In the genomic region with DNA sequence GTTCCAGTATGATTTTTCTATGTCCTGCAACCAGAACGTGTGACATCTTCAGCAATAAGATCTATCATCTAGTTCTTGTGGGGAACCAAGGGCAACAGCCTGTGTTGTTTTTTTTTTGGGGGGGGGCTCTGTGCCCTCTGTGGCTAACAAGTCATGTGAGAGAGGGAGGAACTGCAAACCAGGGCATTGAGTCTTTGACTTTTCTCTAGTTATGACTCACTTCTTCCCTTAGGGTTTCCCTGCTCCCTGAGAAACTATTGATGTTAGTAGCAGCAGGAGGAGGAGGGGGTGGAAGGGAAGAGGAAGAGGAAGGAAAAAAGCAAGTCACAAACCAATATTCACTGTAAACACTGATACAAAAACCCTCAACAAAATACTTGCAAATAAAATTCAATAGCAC, we compare ENCODE assay signal across 33 mouse cellular contexts. TPM values are rescaled to one million over a fixed set of nuclear protein-coding genes. Genes with fewer than 3 reads are reported as not detected.
DNase-seq lines count a peak whose midpoint lies in the region; TF ChIP-seq lines count a peak whose summit lies in the region.
"Had no signal": no experiment of that assay in that cellular context is flagged by ENCODE, and none has a peak within 500 bp of the region (broad histone marks: within the 10 kb centered on the region; RNA-seq: fewer than 3 reads in every experiment).

No protein-coding gene starts in this region.

- in situ Hi-C loops in CH12.LX (cut with MboI; ENCODE audit: low pct_ligation_motif_present, low pct_unique_long_range_greater_than_20kb, low sequenced_read_pairs) = no loop called here

- TF ChIP-seq EP300 in CH12.LX (IDR thresholded peaks at IDR 0.05; ENCODE audit: low read length) = 0 out of 2 replicates have a peak, but pooled peaks have one; percentile 26

- H3K9ac ChIP-seq in CH12.LX (ENCODE audit: insufficient read depth, low read depth) = no peak overlapping the region
- H3K9ac ChIP-seq: embryonic facial prominence, embryonic 13.5 days; embryonic facial prominence, embryonic 15.5 days; forebrain, embryonic 12.5 days had no signal

- H3K4me2 ChIP-seq in CH12.LX (ENCODE audit: insufficient read depth, low read depth, poor library complexity, severe bottlenecking) = no peak overlapping the region
- H3K4me2 ChIP-seq: embryonic facial prominence, embryonic 13.5 days; embryonic facial prominence, embryonic 15.5 days; forebrain, embryonic 12.5 days had no signal

- DNase-seq in 3T3-L1 (ENCODE audit: low read depth, low spot score) (peak; percentile 14), CH12.LX (ENCODE audit: extremely low read depth) (peak; percentile 27), MN1 (ENCODE audit: low spot score) (no peak)
- no peak for DNase-seq in left cerebral cortex, adult 8-10 months (ENCODE audit: low spot score in 2 of 2)
- DNase-seq in ovary, adult 18-20 months (ENCODE audit: low spot score) = no peak
- DNase-seq: adrenal gland, adult 8-10 months; adrenal gland, postnatal 14 days; adrenal gland, postnatal 36 days; B cell, adult 2 months; cerebellum, adult 11 months; cerebellum, adult 18-20 months; cerebellum, adult 8-10 months; cerebellum, adult 9-11 months; cerebellum, postnatal 14 days; cerebellum, postnatal 36 days; embryo, embryonic 11 days had no signal

- no peak for TF ChIP-seq POLR2A in CH12.LX (IDR thresholded peaks at IDR 0.05; ENCODE audit: low read depth, low read length)
- no peak for TF ChIP-seq POLR2A in bone marrow macrophage, adult 2 months (IDR thresholded peaks at IDR 0.05; ENCODE audit: borderline replicate concordance, low read depth, low read length)

- TF ChIP-seq CTCF in CH12.LX (conservative IDR thresholded peaks at IDR 0.05 in 1 of 2, IDR thresholded peaks at IDR 0.05 in 1 of 2; ENCODE audit: low read depth in 2 of 2, low read length in 2 of 2) = no peak
- TF ChIP-seq CTCF in bone marrow macrophage, adult 2 months (IDR thresholded peaks at IDR 0.05; ENCODE audit: low read depth, low read length) = no peak

- peaks cover 9% of the 10 kb centered on the region for H3K9me3 ChIP-seq in CH12.LX (replicated peaks; ENCODE audit: low read length)
- H3K9me3 ChIP-seq: embryonic facial prominence, embryonic 15.5 days had no signal

- dilution Hi-C loops in CH12.LX (cut with MboI; ENCODE audit: extremely low pct_ligation_motif_present, extremely low pct_unique_long_range_greater_than_20kb, low sequenced_read_pairs) = no loop called here

- TF ChIP-seq RAD21 in CH12.LX (IDR thresholded peaks at IDR 0.05; ENCODE audit: low read depth, low read length) = no peak

- WGBS in macrophage (ENCODE audit: missing documents) = 39% methylated on average over 1 of the region's 1 CpGs

- peaks cover 0 to 8% of the 10 kb centered on the region in 2 experiments; a peak in 2 of 4 replicates for H3K4me1 ChIP-seq in CH12.LX (ENCODE audit: control insufficient read depth in 1 of 2, insufficient read depth in 2 of 2)
- H3K4me1 ChIP-seq in bone marrow macrophage, adult 2 months (ENCODE audit: control insufficient read depth, insufficient read depth, low read length) = peaks cover 19% of the 10 kb centered on the region

- H3K79me2 ChIP-seq in CH12.LX (replicated peaks; ENCODE audit: control insufficient read depth, extremely low read depth, insufficient read depth, poor library complexity, severe bottlenecking) = no peaks in the 10 kb centered on the region
- no peaks in the 10 kb centered on the region for H3K79me2 ChIP-seq in macrophage (ENCODE audit: inconsistent target)

- H3K27me3 ChIP-seq in CH12.LX (replicated peaks) = no peaks in the 10 kb centered on the region
- H3K27me3 ChIP-seq: embryonic facial prominence, embryonic 13.5 days; embryonic facial prominence, embryonic 15.5 days; forebrain, embryonic 12.5 days; Patski had no signal

- H3K4me3 ChIP-seq in CH12.LX (replicated peaks in 1 of 3; ENCODE audit: low read depth in 2 of 3, low read length in 2 of 3, poor library complexity in 1 of 3) = no peak overlapping the region
- H3K4me3 ChIP-seq in bone marrow macrophage, adult 2 months (ENCODE audit: insufficient read depth, low read length) = no peak overlapping the region
- H3K4me3 ChIP-seq in macrophage (ENCODE audit: inconsistent target) = no peak overlapping the region
- H3K4me3 ChIP-seq: embryonic facial prominence, embryonic 13.5 days; embryonic facial prominence, embryonic 15.5 days; erythroblast, embryonic 14.5 days; forebrain, embryonic 10.5 days; forebrain, embryonic 12.5 days had no signal

- H3K27ac ChIP-seq in CH12.LX (ENCODE audit: insufficient read depth, low read depth) (no peak overlapping the region), macrophage (peak overlapping the region; percentile 10; the same call in 1 of the 2 replicates)
- peak overlapping the region; percentile 88 for H3K27ac ChIP-seq in bone marrow macrophage, adult 2 months (ENCODE audit: insufficient read depth, low read depth, low read length)
- H3K27ac ChIP-seq: embryonic facial prominence, embryonic 13.5 days; embryonic facial prominence, embryonic 15.5 days; forebrain, embryonic 10.5 days; forebrain, embryonic 12.5 days had no signal

- H3K36me3 ChIP-seq in CH12.LX (replicated peaks in 1 of 2; ENCODE audit: control insufficient read depth in 1 of 2, insufficient read depth in 1 of 2, low read length in 1 of 2) = no peaks in the 10 kb centered on the region
- no peaks in the 10 kb centered on the region for H3K36me3 ChIP-seq in macrophage (ENCODE audit: inconsistent target)
- H3K36me3 ChIP-seq: embryonic facial prominence, embryonic 13.5 days; embryonic facial prominence, embryonic 15.5 days; forebrain, embryonic 10.5 days; forebrain, embryonic 12.5 days; G1E had no signal

TF ChIP-seq in CH12.LX, 34 proteins besides CTCF, POLR2A, EP300 and RAD21 (continues in another document):
- TF ChIP-seq SMC3 (IDR thresholded peaks at IDR 0.05; ENCODE audit: low read depth, low read length) (no peak), ELF1 (IDR thresholded peaks at IDR 0.05; ENCODE audit: low read depth, low read length) (no peak), ETS1 (conservative IDR thresholded peaks at IDR 0.05; ENCODE audit: low read depth, low read length) (peak; percentile 38; the same call in 1 of the 2 replicates)

RNA-seq across cellular contexts. Expression of a gene that starts 5.4 kb away (rescaled TPM):
- total RNA-seq in CH12.LX (2012; rRNA removed) (0.42 TPM in 1 of 2 replicates, not detected in the other), CH12.LX (2014; rRNA removed) (not detected in 2 replicates)
- polyA plus RNA-seq in CH12.LX (2012; ENCODE audit: insufficient read length, low read depth) (not detected in 2 replicates), macrophage (2018) (1.9 to 4.4 TPM (median 3.0 TPM) in 3 replicates)
- 13.0 and 14.5 TPM in 2 replicates for polyA plus RNA-seq in bone marrow macrophage, adult 2 months (2012; ENCODE audit: insufficient read depth, insufficient read length, missing spikeins)
- total RNA-seq in macrophage (2018; cell fraction: chromatin; rRNA removed) = 1 to 10 TPM in 1 of 26 experiments, under 1 TPM in 3, not detected in 22; 0.43 to 1.5 (median 0.58) TPM
- total RNA-seq in macrophage (2018; cell fraction: cytosol; rRNA removed) = 1 to 10 TPM in 13 of 26 experiments, under 1 TPM in 11, not detected in 2; 0.10 to 3.0 (median 1.3) TPM
- total RNA-seq in macrophage (2018; cell fraction: nucleus; rRNA removed) = 1 to 10 TPM in 3 of 26 experiments, under 1 TPM in 6, not detected in 17; 0.35 to 1.7 (median 0.88) TPM
- 10 to 100 TPM; 13.7 to 20.6 (median 17.5) TPM for total RNA-seq in left cerebral cortex, adult 8-10 months (2022)
- polyA plus RNA-seq: activated CD4-positive, CD25-positive, alpha-beta regulatory T cell, adult 4 months; G1E had no signal

RNA-seq across cellular contexts. Expression of a gene that starts 16.2 kb away (rescaled TPM):
- total RNA-seq in CH12.LX (2012; rRNA removed) = 10.2 and 13.2 TPM in 2 replicates
- total RNA-seq in CH12.LX (2014; rRNA removed) = 9.7 and 9.8 TPM in 2 replicates
- 6.6 and 7.2 TPM in 2 replicates for polyA plus RNA-seq in CH12.LX (2012; ENCODE audit: insufficient read length, low read depth)
- 12.5 and 15.0 TPM in 2 replicates for polyA plus RNA-seq in bone marrow macrophage, adult 2 months (2012; ENCODE audit: insufficient read depth, insufficient read length, missing spikeins)
- total RNA-seq in macrophage (2018; cell fraction: chromatin; rRNA removed) = 1 to 10 TPM in 8 of 26 experiments, under 1 TPM in 10, not detected in 8; 0.36 to 4.2 (median 0.88) TPM
- 10 to 100 TPM in 11 of 26 experiments, 1 to 10 TPM in 15; 6.1 to 17.9 (median 9.6) TPM for total RNA-seq in macrophage (2018; cell fraction: cytosol; rRNA removed)
- total RNA-seq in macrophage (2018; cell fraction: nucleus; rRNA removed) = 10 to 100 TPM in 1 of 26 experiments, 1 to 10 TPM in 25; 2.2 to 11.3 (median 4.8) TPM
- polyA plus RNA-seq in macrophage (2018) = 9.4 to 14.1 TPM (median 11.7 TPM) in 3 replicates
- total RNA-seq in left cerebral cortex, adult 8-10 months (2022) = 1 to 10 TPM; 8.1 to 9.4 (median 8.8) TPM

RNA-seq across cellular contexts. Expression of a gene that starts 19.2 kb away (rescaled TPM):
- total RNA-seq in CH12.LX (2012; rRNA removed) (not detected in 2 replicates), CH12.LX (2014; rRNA removed) (not detected in 2 replicates)
- polyA plus RNA-seq in CH12.LX (2012; ENCODE audit: insufficient read length, low read depth) (0.08 TPM in 1 of 2 replicates, not detected in the other), macrophage (2018) (not detected in 3 replicates)
- not detected in 2 replicates for polyA plus RNA-seq in bone marrow macrophage, adult 2 months (2012; ENCODE audit: insufficient read depth, insufficient read length, missing spikeins)
- under 1 TPM in 1 of 26 experiments, not detected in 25; 0.25 TPM for total RNA-seq in macrophage (2018; cell fraction: chromatin; rRNA removed)
- total RNA-seq in macrophage (2018; cell fraction: cytosol; rRNA removed) = under 1 TPM in 2 of 26 experiments, not detected in 24; under 0.01 to 0.05 TPM
- total RNA-seq in macrophage (2018; cell fraction: nucleus; rRNA removed) = not detected
- not detected for total RNA-seq in left cerebral cortex, adult 8-10 months (2022)
- total RNA-seq: adrenal gland, adult 18-20 months; adrenal gland, adult 8-10 months; adrenal gland, postnatal 14 days; adrenal gland, postnatal 36 days; common myeloid progenitor, adult 5-6 weeks had no signal
- polyA plus RNA-seq: activated CD4-positive, CD25-positive, alpha-beta regulatory T cell, adult 4 months; brain, embryonic 14.5 days; embryonic facial prominence, embryonic 11.5 days; embryonic facial prominence, embryonic 13.5 days; embryonic facial prominence, embryonic 15.5 days; erythroblast, embryonic 14.5 days; forebrain, embryonic 10.5 days; forebrain, embryonic 12.5 days; forebrain, embryonic 14.5 days; forebrain, embryonic 16.5 days; G1E; Patski had no signal

RNA-seq across cellular contexts. Expression of a gene that starts 34.3 kb away (rescaled TPM):
- total RNA-seq in CH12.LX (2012; rRNA removed) = not detected in 2 replicates
- total RNA-seq in CH12.LX (2014; rRNA removed) = not detected in 2 replicates
- polyA plus RNA-seq in CH12.LX (2012; ENCODE audit: insufficient read length, low read depth) = not detected in 2 replicates
- 0.09 and 0.36 TPM in 2 replicates for polyA plus RNA-seq in bone marrow macrophage, adult 2 months (2012; ENCODE audit: insufficient read depth, insufficient read length, missing spikeins)
- 1 to 10 TPM in 2 of 26 experiments, under 1 TPM in 3, not detected in 21; 0.09 to 2.2 (median 0.33) TPM for total RNA-seq in macrophage (2018; cell fraction: chromatin; rRNA removed)
- total RNA-seq in macrophage (2018; cell fraction: cytosol; rRNA removed) = under 1 TPM in 15 of 26 experiments, not detected in 11; under 0.01 to 0.28 (median 0.05) TPM
- total RNA-seq in macrophage (2018; cell fraction: nucleus; rRNA removed) = under 1 TPM in 2 of 26 experiments, not detected in 24; 0.10 to 0.74 TPM
- 0.05 to 0.83 TPM (median 0.11 TPM) in 3 replicates for polyA plus RNA-seq in macrophage (2018)
- total RNA-seq in left cerebral cortex, adult 8-10 months (2022) = 1 to 10 TPM; 2.1 to 2.9 (median 2.3) TPM
- total RNA-seq: common myeloid progenitor, adult 5-6 weeks had no signal
- polyA plus RNA-seq: activated CD4-positive, CD25-positive, alpha-beta regulatory T cell, adult 4 months; G1E had no signal

RNA-seq across cellular contexts. Expression of a gene that starts 34.9 kb away (rescaled TPM):
- not detected in 2 replicates for total RNA-seq in CH12.LX (2012; rRNA removed)
- total RNA-seq in CH12.LX (2014; rRNA removed) = not detected in 2 replicates
- not detected in 2 replicates for polyA plus RNA-seq in CH12.LX (2012; ENCODE audit: insufficient read length, low read depth)
- polyA plus RNA-seq in bone marrow macrophage, adult 2 months (2012; ENCODE audit: insufficient read depth, insufficient read length, missing spikeins) = not detected in 2 replicates
- not detected for total RNA-seq in macrophage (2018; cell fraction: chromatin; rRNA removed)
- total RNA-seq in macrophage (2018; cell fraction: cytosol; rRNA removed) = not detected
- total RNA-seq in macrophage (2018; cell fraction: nucleus; rRNA removed) = not detected
- not detected in 3 replicates for polyA plus RNA-seq in macrophage (2018)
- total RNA-seq in left cerebral cortex, adult 8-10 months (2022) = 1 to 10 TPM in 1 of 4 experiments, not detected in 3; 1.3 TPM
- total RNA-seq: adrenal gland, adult 18-20 months; adrenal gland, postnatal 14 days; adrenal gland, postnatal 36 days; common myeloid progenitor, adult 5-6 weeks; G1E had no signal
- polyA plus RNA-seq: activated CD4-positive, CD25-positive, alpha-beta regulatory T cell, adult 4 months; embryonic facial prominence, embryonic 11.5 days; embryonic facial prominence, embryonic 13.5 days; embryonic facial prominence, embryonic 15.5 days; erythroblast, embryonic 14.5 days; forebrain, embryonic 10.5 days; forebrain, embryonic 12.5 days; forebrain, embryonic 14.5 days; forebrain, embryonic 16.5 days; frontal cortex, adult 2 months; G1E; Patski had no signal

Comparison
In these comparisons a context has a peak if more than half of its experiments do, and no peak if none do; other contexts are left out.
1. DNase-seq: peak in 3T3-L1 (single experiment) and CH12.LX (single experiment); none in left cerebral cortex, adult 8-10 months (0 of 2), MN1 (single experiment) and ovary, adult 18-20 months (single experiment).